Mouse (Mus musculus) kidney, postnatal 4 days (tissue): ENCODE measurements around the gene Ccna1.

Source experiments
- DNase-seq, 2 experiments: peaks; one replicate each; pipeline ENCODE4 v3.0.0; 2021; ENCODE audit warnings: mixed read lengths in 2 of 2

Gene Ccna1

GRCm38 (mm10) chr3:55065738-55066665 is 10.7 kb upstream of the Ccna1 start:
- DNase-seq: no peak

GRCm38 (mm10) chr3:55064396-55064795 is 9.1 kb upstream of the Ccna1 start:
- DNase-seq: peak; percentile 87 to 88

GRCm38 (mm10) chr3:55062653-55063052 is 7.4 kb upstream of the Ccna1 start:
- no peak for DNase-seq

GRCm38 (mm10) chr3:55056376-55056775 is 1.1 kb upstream of the Ccna1 start:
- no peak for DNase-seq

- DNase-seq: no peak
Observed at GRCm38 (mm10) chr3:55055747-55056120, 433 bp upstream of the Ccna1 start.

- no peak for DNase-seq
Observed at GRCm38 (mm10) chr3:55054231-55054630, 1.1 kb downstream of the Ccna1 start.

- peak; percentile 9 to 34 for DNase-seq
Observed at GRCm38 (mm10) chr3:55044601-55045370, 10.5 kb downstream of the Ccna1 start.

GRCm38 (mm10) chr3:55037608-55038007 is 17.7 kb downstream of the Ccna1 start:
- DNase-seq: no peak

- DNase-seq: peak in 1 of 2 experiments; percentile 10
Observed at GRCm38 (mm10) chr3:55027271-55027840, 27.9 kb downstream of the Ccna1 start.

- no peak for DNase-seq
Observed at GRCm38 (mm10) chr3:55025502-55025901, 29.8 kb downstream of the Ccna1 start.

- DNase-seq: no peak
Observed at GRCm38 (mm10) chr3:55023347-55023746, 32.0 kb downstream of the Ccna1 start.

- DNase-seq: no peak
Observed at GRCm38 (mm10) chr3:55022247-55022646, 33.1 kb downstream of the Ccna1 start.

- no peak for DNase-seq
Observed at GRCm38 (mm10) chr3:55012536-55012935, 42.8 kb downstream of the Ccna1 start.

GRCm38 (mm10) chr3:55011681-55012080 is 43.6 kb downstream of the Ccna1 start:
- peak; percentile 57 to 63 for DNase-seq

GRCm38 (mm10) chr3:55008965-55009741 is 46.1 kb downstream of the Ccna1 start:
- DNase-seq: no peak

GRCm38 (mm10) chr3:55004036-55004435 is 51.3 kb downstream of the Ccna1 start:
- no peak for DNase-seq

- no peak for DNase-seq
Observed at GRCm38 (mm10) chr3:55001677-55002076, 53.6 kb downstream of the Ccna1 start.
